9 mouse cellular contexts compared by ENCODE assay signal in the genomic region with DNA sequence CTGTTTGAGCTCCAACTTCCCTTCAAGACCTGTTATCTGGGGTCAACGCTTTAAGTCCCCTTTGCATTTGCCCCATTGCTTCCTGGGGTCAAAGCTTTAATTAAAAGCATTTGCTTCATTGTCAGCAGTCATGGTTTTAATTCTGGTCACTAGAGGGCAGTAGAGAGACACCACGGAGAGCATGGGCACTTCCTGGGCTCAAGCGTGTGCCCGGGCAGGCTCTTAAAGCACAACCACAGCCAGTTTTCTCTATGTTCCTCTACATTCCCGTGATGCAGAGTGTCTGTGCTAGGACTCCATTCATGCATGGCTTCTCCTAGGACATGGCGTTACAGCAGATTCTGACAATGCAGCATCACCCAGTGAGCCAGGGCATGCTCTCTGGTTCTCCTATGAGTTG.
DNase-seq lines count a peak whose midpoint lies in the region; ATAC-seq and TF ChIP-seq lines count a peak whose summit lies in the region.
"Had no signal": no experiment of that assay in that cellular context is flagged by ENCODE, and none has a peak within 500 bp of the region (broad histone marks: within the 10 kb centered on the region; RNA-seq: fewer than 3 reads in every experiment).

No protein-coding gene starts in this region.

- no peaks in the 10 kb centered on the region for H3K4me1 ChIP-seq in forebrain, embryonic 11.5 days (replicated peaks; ENCODE audit: control insufficient read depth, insufficient read depth, low read length)
- no peaks in the 10 kb centered on the region for H3K4me1 ChIP-seq in forebrain, embryonic 10.5 days
- no peaks in the 10 kb centered on the region; the same call in 1 of the 2 replicates for H3K4me1 ChIP-seq in kidney, adult 2 months (ENCODE audit: control insufficient read depth, insufficient read depth, low read length)
- no peaks in the 10 kb centered on the region for H3K4me1 ChIP-seq in liver, embryonic 14.5 days (replicated peaks; ENCODE audit: control insufficient read depth in 2 of 2, insufficient read depth in 2 of 2, low read length in 1 of 2)
- H3K4me1 ChIP-seq: limb, embryonic 15.5 days had no signal

- WGBS in forebrain, embryonic 11.5 days: 54% methylated on average over 6 of the region's 6 CpGs
- WGBS in forebrain, embryonic 10.5 days: 60% methylated on average over 6 of the region's 6 CpGs
- 15% methylated on average over 6 of the region's 6 CpGs for WGBS in kidney, adult 2 months
- 18% methylated on average over 6 of the region's 6 CpGs for WGBS in liver, embryonic 14.5 days (ENCODE audit: insufficient replicate concordance)

- no peaks in the 10 kb centered on the region for H3K27me3 ChIP-seq in forebrain, embryonic 11.5 days (ENCODE audit: control insufficient read depth, insufficient read depth, low read length)
- H3K27me3 ChIP-seq in forebrain, embryonic 10.5 days (ENCODE audit: poor library complexity, severe bottlenecking): no peaks in the 10 kb centered on the region
- no peaks in the 10 kb centered on the region for H3K27me3 ChIP-seq in kidney, adult 2 months (replicated peaks; ENCODE audit: control insufficient read depth, insufficient read depth, low read length)
- no peaks in the 10 kb centered on the region for H3K27me3 ChIP-seq in liver, embryonic 14.5 days (ENCODE audit: control insufficient read depth, insufficient read depth, low read length)
- H3K27me3 ChIP-seq: limb, embryonic 15.5 days had no signal

- no peak for TF ChIP-seq POLR2A in kidney, adult 2 months (IDR thresholded peaks at IDR 0.05; ENCODE audit: low read depth, low read length)

- ATAC-seq in forebrain, embryonic 11.5 days (replicated peaks; ENCODE audit: low FRiP score): peak; percentile 44; the same call in 1 of the 2 replicates
- peak; percentile 94 for ATAC-seq in common myeloid progenitor, adult 5-6 weeks (replicated peaks; ENCODE audit: low read depth, poor library complexity, severe bottlenecking)
- ATAC-seq in liver, embryonic 14.5 days (ENCODE audit: insufficient read depth): no peak; the same call in 1 of the 2 replicates

- DNase-seq in forebrain, embryonic 11.5 days (ENCODE audit: low spot score): no peak
- DNase-seq in forebrain, embryonic 10.5 days (ENCODE audit: extremely low spot score, low spot score): no peak
- peak; percentile 40 to 42 for DNase-seq in right cerebral cortex, postnatal 10 days (ENCODE audit: low spot score in 2 of 2)
- no peak for DNase-seq in right cerebral cortex, postnatal 25 days
- DNase-seq in kidney, adult 2 months: peak; percentile 63
- DNase-seq in liver, embryonic 14.5 days (ENCODE audit: low read depth in 3 of 3, low spot score in 3 of 3): peak; percentile 4 to 17 (median 6)
- peak; percentile 15 for DNase-seq in thymus, postnatal 4 days

- H3K4me3 ChIP-seq in forebrain, embryonic 11.5 days (ENCODE audit: low read depth, low read length): no peak overlapping the region
- no peak overlapping the region for H3K4me3 ChIP-seq in forebrain, embryonic 10.5 days
- no peak overlapping the region for H3K4me3 ChIP-seq in kidney, adult 2 months (ENCODE audit: insufficient read depth, low read depth, low read length)
- H3K4me3 ChIP-seq in liver, embryonic 14.5 days (ENCODE audit: insufficient read depth in 1 of 2, low read depth in 2 of 2, low read length in 2 of 2): no peak overlapping the region
- H3K4me3 ChIP-seq: limb, embryonic 15.5 days had no signal

- TF ChIP-seq EP300 in liver, embryonic 14.5 days (IDR thresholded peaks at IDR 0.05; ENCODE audit: low read depth): no peak

- peak; percentile 75 for TF ChIP-seq CTCF in kidney, adult 2 months (conservative IDR thresholded peaks at IDR 0.05; ENCODE audit: insufficient read depth, insufficient read length, low read depth, low read length)
- TF ChIP-seq CTCF in liver, embryonic 14.5 days (IDR thresholded peaks at IDR 0.05; ENCODE audit: low read depth): peak; percentile 83

- H3K9me3 ChIP-seq in forebrain, embryonic 11.5 days (ENCODE audit: control insufficient read depth, low read length): no peaks in the 10 kb centered on the region
- H3K9me3 ChIP-seq in forebrain, embryonic 10.5 days: no peaks in the 10 kb centered on the region
- no peaks in the 10 kb centered on the region for H3K9me3 ChIP-seq in liver, embryonic 14.5 days (ENCODE audit: control insufficient read depth, low read length)
- H3K9me3 ChIP-seq: limb, embryonic 15.5 days had no signal

- H3K36me3 ChIP-seq in forebrain, embryonic 11.5 days (ENCODE audit: control insufficient read depth, insufficient read depth, low read length): no peaks in the 10 kb centered on the region
- H3K36me3 ChIP-seq in forebrain, embryonic 10.5 days (replicated peaks): no peaks in the 10 kb centered on the region
- H3K36me3 ChIP-seq in kidney, adult 2 months (ENCODE audit: control insufficient read depth, insufficient read depth, low read length): no peaks in the 10 kb centered on the region
- H3K36me3 ChIP-seq in liver, embryonic 14.5 days (replicated peaks; ENCODE audit: control insufficient read depth, insufficient read depth, low read depth): no peaks in the 10 kb centered on the region
- H3K36me3 ChIP-seq: limb, embryonic 15.5 days had no signal

- H3K9ac ChIP-seq in forebrain, embryonic 11.5 days (ENCODE audit: low read length): no peak overlapping the region
- no peak overlapping the region for H3K9ac ChIP-seq in liver, embryonic 14.5 days (replicated peaks)
- H3K9ac ChIP-seq: limb, embryonic 15.5 days had no signal

- no peak overlapping the region for H3K4me2 ChIP-seq in forebrain, embryonic 11.5 days (ENCODE audit: low read depth, low read length, severe bottlenecking)
- H3K4me2 ChIP-seq in liver, embryonic 14.5 days (ENCODE audit: low read depth): no peak overlapping the region
- H3K4me2 ChIP-seq: limb, embryonic 15.5 days had no signal

- no peak overlapping the region for H3K27ac ChIP-seq in forebrain, embryonic 11.5 days (ENCODE audit: low read depth, low read length)
- no peak overlapping the region for H3K27ac ChIP-seq in forebrain, embryonic 10.5 days
- no peak overlapping the region for H3K27ac ChIP-seq in kidney, adult 2 months (ENCODE audit: insufficient read depth, low read depth, low read length)
- H3K27ac ChIP-seq in liver, embryonic 14.5 days: no peak overlapping the region
- H3K27ac ChIP-seq: limb, embryonic 15.5 days had no signal

Comparison
In these comparisons a context has a peak if more than half of its experiments do, and no peak if none do; other contexts are left out.
1. DNase-seq: peak in right cerebral cortex, postnatal 10 days (2 of 2), kidney, adult 2 months (single experiment), liver, embryonic 14.5 days (3 of 3) and thymus, postnatal 4 days (single experiment); none in forebrain, embryonic 11.5 days (single experiment), forebrain, embryonic 10.5 days (single experiment) and right cerebral cortex, postnatal 25 days (single experiment).